Mouse (Mus musculus) cerebellum, adult 2 months (tissue): ENCODE data around the gene Armc6.

Experiments used
- CTCF ChIP-seq: fragments of 200-500 bp; IDR thresholded peaks from 2 replicates; pipeline ENCODE4 v1.5.1; 2011; ENCODE audit warnings: low read depth, mild to moderate bottlenecking, control low read depth, low read length, moderate library complexity, borderline replicate concordance; ENCODE audit not compliant: insufficient read depth
- POLR2A ChIP-seq: fragments of 200-500 bp; IDR thresholded peaks from 2 replicates; pipeline ENCODE4 v1.6.1; 2011; ENCODE audit warnings: low read length, control low read depth, borderline replicate concordance; ENCODE audit not compliant: insufficient read depth

DNA sequence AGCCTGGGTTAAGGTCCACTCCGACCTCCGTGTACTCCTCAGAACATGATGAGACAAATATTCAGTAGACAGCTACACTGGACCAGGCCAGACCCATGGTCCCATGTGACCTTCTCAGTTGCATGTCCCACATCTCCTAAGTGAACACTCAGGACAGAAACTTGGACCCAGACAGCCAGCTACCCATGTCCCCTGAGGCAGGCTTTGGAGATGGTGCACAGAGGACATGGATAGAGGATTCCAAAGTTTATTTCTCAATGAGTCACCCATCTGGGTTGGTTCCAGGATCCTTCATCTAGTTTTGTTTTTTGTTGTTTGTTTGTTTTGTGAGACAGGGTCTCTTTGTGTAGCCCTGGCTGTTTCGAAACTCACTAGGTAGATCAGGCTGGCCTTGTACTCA, 13.4 kb downstream of the Armc6 start:
- no peak for TF ChIP-seq POLR2A
- no peak for TF ChIP-seq CTCF
